Mouse (Mus musculus) ES-E14 (cell line): ENCODE results near the gene Tnip1.

Experiments used
- CHD2 ChIP-seq: IDR thresholded peaks from 2 replicates; pipeline ENCODE4 v1.6.1; 2014; ENCODE audit warnings: mild to moderate bottlenecking, low read depth, low read length, inconsistent platforms
- MAFK ChIP-seq: IDR thresholded peaks from 2 replicates; pipeline ENCODE4 v1.6.1; 2014; ENCODE audit warnings: mild to moderate bottlenecking, low read depth, low read length, inconsistent platforms; ENCODE audit not compliant: insufficient read depth
- ZC3H11A ChIP-seq: IDR thresholded peaks from 2 replicates; pipeline ENCODE4 v1.6.1; 2012; ENCODE audit warnings: low read depth, mild to moderate bottlenecking, inconsistent platforms, low read length, borderline replicate concordance

GRCm38 (mm10) chr11:54879434-54879833, 83.3 kb downstream of the Tnip1 start:
- peak; percentile 84; the same call in 1 of the 2 replicates for TF ChIP-seq ZC3H11A
- no peak for TF ChIP-seq MAFK
- no peak for TF ChIP-seq CHD2
